ENCODE assay signal across 8 mouse cellular contexts in the genomic region with DNA sequence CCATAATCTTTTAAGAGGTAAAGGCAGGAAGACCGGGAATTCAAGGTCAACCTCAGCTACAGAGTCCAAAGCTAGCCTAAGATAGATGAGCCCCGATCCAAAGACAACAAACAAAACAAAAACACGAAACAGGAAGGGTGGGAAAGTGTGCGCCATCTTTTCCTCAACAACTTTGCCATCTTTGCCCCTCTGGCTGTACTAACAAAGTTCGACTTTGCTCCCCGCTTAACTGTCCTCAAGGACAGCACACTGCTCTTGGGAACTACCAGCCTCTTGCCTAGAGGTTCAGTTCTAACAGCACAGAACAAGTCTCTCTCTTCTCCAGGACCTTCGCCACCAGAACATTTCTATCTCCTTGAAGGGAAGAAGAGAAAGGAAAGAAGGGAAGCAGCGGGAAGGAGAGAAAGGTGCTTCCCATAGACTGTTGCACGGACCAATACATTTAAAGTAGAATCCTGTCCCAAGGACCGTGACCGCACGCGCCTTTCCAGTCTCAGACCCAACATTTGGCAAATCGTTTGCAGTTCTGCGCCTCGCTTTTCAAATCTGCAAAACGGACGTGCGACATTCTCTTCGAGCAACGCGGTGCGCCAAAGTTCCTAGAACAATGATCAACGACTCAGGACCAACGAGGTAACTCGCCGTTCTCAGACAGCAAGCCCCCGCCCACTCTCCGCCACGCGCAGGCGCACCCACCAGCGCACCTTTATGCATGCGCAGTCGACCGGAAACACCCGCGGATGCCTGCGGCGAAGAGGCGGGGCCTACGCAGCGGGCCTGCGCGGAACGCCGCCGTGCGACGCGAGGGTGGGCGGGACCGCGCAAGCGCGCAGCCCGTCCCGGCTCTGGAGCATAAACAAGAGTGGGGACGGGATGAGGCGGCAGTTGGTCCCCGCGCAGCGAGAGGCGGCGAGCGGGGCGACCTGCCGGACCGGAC. TPM values are rescaled to one million over a fixed set of nuclear protein-coding genes. Genes with fewer than 3 reads are reported as not detected.
DNase-seq lines count a peak whose midpoint lies in the region; ATAC-seq and TF ChIP-seq lines count a peak whose summit lies in the region.

No protein-coding gene starts in this region.

- peak overlapping the region; percentile 90 to 100 (median 93) for H3K4me3 ChIP-seq in CH12.LX (replicated peaks in 1 of 3; ENCODE audit: low read depth in 2 of 3, low read length in 2 of 3, poor library complexity in 1 of 3)
- H3K4me3 ChIP-seq in forebrain, embryonic 12.5 days (replicated peaks) = peak overlapping the region; percentile 94
- H3K4me3 ChIP-seq in liver, postnatal 0 days (ENCODE audit: low read depth, low read length) = peak overlapping the region; percentile 96
- H3K4me3 ChIP-seq in neural tube, embryonic 14.5 days (ENCODE audit: low read depth, low read length) = peak overlapping the region; percentile 94

- H3K9me3 ChIP-seq in CH12.LX (replicated peaks; ENCODE audit: low read length) = no peaks in the 10 kb centered on the region
- H3K9me3 ChIP-seq in forebrain, embryonic 12.5 days = no peaks in the 10 kb centered on the region
- no peaks in the 10 kb centered on the region for H3K9me3 ChIP-seq in liver, postnatal 0 days (ENCODE audit: low read length)
- H3K9me3 ChIP-seq in neural tube, embryonic 14.5 days (ENCODE audit: control insufficient read depth, low read length) = no peaks in the 10 kb centered on the region

- dilution Hi-C loops in CH12.LX (cut with MboI; ENCODE audit: extremely low pct_ligation_motif_present, extremely low pct_unique_long_range_greater_than_20kb, low sequenced_read_pairs) = no loop called here

- intact Hi-C loops in heart, postnatal 10 days (cut with DNase I) = no loop called here

- H3K79me2 ChIP-seq in CH12.LX (replicated peaks; ENCODE audit: control insufficient read depth, extremely low read depth, insufficient read depth, poor library complexity, severe bottlenecking) = peaks cover 33% of the 10 kb centered on the region

- 1% methylated on average over 69 of the region's 69 CpGs for WGBS in forebrain, embryonic 12.5 days
- under 1% methylated on average over 69 of the region's 69 CpGs for WGBS in large intestine, adult 2 months
- WGBS in liver, postnatal 0 days (ENCODE audit: insufficient replicate concordance) = under 1% methylated on average over 69 of the region's 69 CpGs
- 1% methylated on average over 69 of the region's 69 CpGs for WGBS in neural tube, embryonic 14.5 days

- peak overlapping the region; percentile 52 for H3K4me2 ChIP-seq in CH12.LX (ENCODE audit: insufficient read depth, low read depth, poor library complexity, severe bottlenecking)
- H3K4me2 ChIP-seq in forebrain, embryonic 12.5 days = peak overlapping the region; percentile 91
- H3K4me2 ChIP-seq in liver, postnatal 0 days (ENCODE audit: low read depth, low read length) = peak overlapping the region; percentile 75
- peak overlapping the region; percentile 77 for H3K4me2 ChIP-seq in neural tube, embryonic 14.5 days (ENCODE audit: low read depth, low read length)

- DNase-seq in CH12.LX (ENCODE audit: extremely low read depth) = peak; percentile 94
- DNase-seq in c-Kit-positive CD71-positive TER-119-negative erythroid progenitor cells, embryonic 14.5 days (ENCODE audit: low read depth) = peak; percentile 90
- DNase-seq in heart, postnatal 10 days = peak; percentile 97 to 98
- DNase-seq in large intestine, adult 2 months (ENCODE audit: low read depth, low spot score) = peak; percentile 75
- DNase-seq in liver, postnatal 0 days = peak; percentile 98
- DNase-seq in testis, postnatal 10 days (ENCODE audit: low spot score) = peak; percentile 98

- TF ChIP-seq POLR2A in CH12.LX (IDR thresholded peaks at IDR 0.05; ENCODE audit: low read depth, low read length) = peak; percentile 97

- H3K27ac ChIP-seq in CH12.LX (ENCODE audit: insufficient read depth, low read depth) = peak overlapping the region; percentile 48
- H3K27ac ChIP-seq in forebrain, embryonic 12.5 days = peak overlapping the region; percentile 83
- peak overlapping the region; percentile 95 for H3K27ac ChIP-seq in liver, postnatal 0 days (ENCODE audit: low read depth)
- peak overlapping the region; percentile 76 for H3K27ac ChIP-seq in neural tube, embryonic 14.5 days (ENCODE audit: low read depth, low read length)

- peak overlapping the region; percentile 82 for H3K9ac ChIP-seq in CH12.LX (ENCODE audit: insufficient read depth, low read depth)
- peak overlapping the region; percentile 97 for H3K9ac ChIP-seq in forebrain, embryonic 12.5 days
- H3K9ac ChIP-seq in liver, postnatal 0 days (replicated peaks) = peak overlapping the region; percentile 94
- H3K9ac ChIP-seq in neural tube, embryonic 14.5 days (replicated peaks; ENCODE audit: low read depth, low read length) = peak overlapping the region; percentile 78

- TF ChIP-seq EP300 in CH12.LX (IDR thresholded peaks at IDR 0.05; ENCODE audit: low read length) = no peak
- no peak for TF ChIP-seq EP300 in liver, postnatal 0 days (IDR thresholded peaks at IDR 0.05; ENCODE audit: low read depth)

- no peak for TF ChIP-seq CTCF in CH12.LX (conservative IDR thresholded peaks at IDR 0.05 in 1 of 2, IDR thresholded peaks at IDR 0.05 in 1 of 2; ENCODE audit: low read depth in 2 of 2, low read length in 2 of 2)
- no peak for TF ChIP-seq CTCF in liver, postnatal 0 days (IDR thresholded peaks at IDR 0.05; ENCODE audit: low read depth)

- peak; percentile 99 for ATAC-seq in forebrain, embryonic 12.5 days (ENCODE audit: low FRiP score)
- peak; percentile 98 for ATAC-seq in liver, postnatal 0 days
- ATAC-seq in neural tube, embryonic 14.5 days (ENCODE audit: low read depth) = peak; percentile 96

- TF ChIP-seq RAD21 in CH12.LX (IDR thresholded peaks at IDR 0.05; ENCODE audit: low read depth, low read length) = no peak

- peaks cover 13% of the 10 kb centered on the region for H3K27me3 ChIP-seq in CH12.LX (replicated peaks)
- peaks cover 9% of the 10 kb centered on the region; the same call in 1 of the 2 replicates for H3K27me3 ChIP-seq in forebrain, embryonic 12.5 days
- H3K27me3 ChIP-seq in liver, postnatal 0 days (ENCODE audit: insufficient read depth, low read length) = no peaks in the 10 kb centered on the region
- H3K27me3 ChIP-seq in neural tube, embryonic 14.5 days (ENCODE audit: control insufficient read depth, insufficient read depth, low read length) = no peaks in the 10 kb centered on the region

- H3K36me3 ChIP-seq in CH12.LX (replicated peaks in 1 of 2; ENCODE audit: control insufficient read depth in 1 of 2, insufficient read depth in 1 of 2, low read length in 1 of 2) = peaks cover 12 to 28% of the 10 kb centered on the region in 2 experiments
- peaks cover 13% of the 10 kb centered on the region for H3K36me3 ChIP-seq in forebrain, embryonic 12.5 days (replicated peaks)
- H3K36me3 ChIP-seq in liver, postnatal 0 days (replicated peaks; ENCODE audit: insufficient read depth, low read length) = peaks cover 18% of the 10 kb centered on the region
- peaks cover 6% of the 10 kb centered on the region; the same call in 1 of the 2 replicates for H3K36me3 ChIP-seq in neural tube, embryonic 14.5 days (ENCODE audit: control insufficient read depth, insufficient read depth, low read length)

- in situ Hi-C loops in CH12.LX (cut with MboI; ENCODE audit: low pct_ligation_motif_present, low pct_unique_long_range_greater_than_20kb, low sequenced_read_pairs) = loop anchor here (10.0 kb wide), 1 partner anchor 144 kb away; no protein-coding TSS in a partner anchor

- peaks cover 2 to 23% of the 10 kb centered on the region in 2 experiments; a peak in 3 of 4 replicates for H3K4me1 ChIP-seq in CH12.LX (ENCODE audit: control insufficient read depth in 1 of 2, insufficient read depth in 2 of 2)
- H3K4me1 ChIP-seq in forebrain, embryonic 12.5 days = peaks cover 17% of the 10 kb centered on the region
- H3K4me1 ChIP-seq in liver, postnatal 0 days (ENCODE audit: insufficient read depth) = peaks cover 21% of the 10 kb centered on the region
- peaks cover 19% of the 10 kb centered on the region for H3K4me1 ChIP-seq in neural tube, embryonic 14.5 days (ENCODE audit: control insufficient read depth, insufficient read depth, low read length)

TF ChIP-seq in CH12.LX, 34 proteins besides CTCF, POLR2A, EP300 and RAD21 (continues in another document):
- TF ChIP-seq CHD1 (IDR thresholded peaks at IDR 0.05; ENCODE audit: low read depth, low read length) (no peak), UBTF (IDR thresholded peaks at IDR 0.05; ENCODE audit: low read depth, low read length) (no peak), JUN (IDR thresholded peaks at IDR 0.05; ENCODE audit: insufficient read depth, low read depth, low read length) (no peak), POLR2AphosphoS2 (IDR thresholded peaks at IDR 0.05; ENCODE audit: low read depth, low read length) (0 out of 2 replicates have a peak, but pooled peaks have one; percentile 46), ETS1 (conservative IDR thresholded peaks at IDR 0.05; ENCODE audit: low read depth, low read length) (no peak), ZKSCAN1 (IDR thresholded peaks at IDR 0.05; ENCODE audit: borderline replicate concordance, low read depth, low read length) (no peak), TBP (conservative IDR thresholded peaks at IDR 0.05; ENCODE audit: low read depth, low read length) (peak; percentile 92), USF2 (conservative IDR thresholded peaks at IDR 0.05; ENCODE audit: low read depth, low read length) (no peak), MAX (IDR thresholded peaks at IDR 0.05; ENCODE audit: low read length) (no peak), E2F4 (IDR thresholded peaks at IDR 0.05; ENCODE audit: insufficient replicate concordance, low read depth, low read length) (no peak)

RNA-seq across cellular contexts. Expression of a gene that starts 1.5 kb away (rescaled TPM):
- total RNA-seq in CH12.LX (2012; rRNA removed) (34.5 and 38.0 TPM in 2 replicates), CH12.LX (2014; rRNA removed) (47.4 and 50.1 TPM in 2 replicates)
- polyA plus RNA-seq in CH12.LX (2012; ENCODE audit: insufficient read length, low read depth) = 43.4 and 47.9 TPM in 2 replicates
- 59.7 and 60.4 TPM in 2 replicates for polyA plus RNA-seq in forebrain, embryonic 12.5 days (2016; fragmentation: Nextera tagmentation; extraction: Ambion mirVana)
- total RNA-seq in heart, postnatal 10 days (2021) = 10 to 100 TPM; 39.0 to 39.3 TPM
- polyA plus RNA-seq in large intestine, adult 2 months (2012; rRNA removed) = 25.1 and 39.9 TPM in 2 replicates
- polyA plus RNA-seq in liver, postnatal 0 days (2015; fragmentation: Nextera tagmentation; extraction: Ambion mirVana) = 16.7 and 18.6 TPM in 2 replicates
- 40.4 and 53.1 TPM in 2 replicates for polyA plus RNA-seq in neural tube, embryonic 14.5 days (2014; fragmentation: Nextera tagmentation; extraction: Ambion mirVana)

RNA-seq across cellular contexts. Expression of a gene that starts 20.4 kb away (rescaled TPM):
- total RNA-seq in CH12.LX (2012; rRNA removed) (not detected in 2 replicates), CH12.LX (2014; rRNA removed) (not detected in 2 replicates)
- polyA plus RNA-seq in CH12.LX (2012; ENCODE audit: insufficient read length, low read depth) = not detected in 2 replicates
- 17.7 and 20.0 TPM in 2 replicates for polyA plus RNA-seq in forebrain, embryonic 12.5 days (2016; fragmentation: Nextera tagmentation; extraction: Ambion mirVana)
- total RNA-seq in heart, postnatal 10 days (2021) = 1 to 10 TPM in 1 of 2 experiments, under 1 TPM in 1; 0.82 to 3.3 TPM
- polyA plus RNA-seq in large intestine, adult 2 months (2012; rRNA removed) = 0.27 and 0.50 TPM in 2 replicates
- 9.1 and 11.8 TPM in 2 replicates for polyA plus RNA-seq in liver, postnatal 0 days (2015; fragmentation: Nextera tagmentation; extraction: Ambion mirVana)
- polyA plus RNA-seq in neural tube, embryonic 14.5 days (2014; fragmentation: Nextera tagmentation; extraction: Ambion mirVana) = 59.7 and 59.9 TPM in 2 replicates

Comparison
In these comparisons a context has a peak if more than half of its experiments do, and no peak if none do; other contexts are left out.
1. Peak in every context shown above with its lines: DNase-seq, ATAC-seq, H3K4me3 ChIP-seq and H3K27ac ChIP-seq.